8 mouse cellular contexts compared by ENCODE assay signal in the genomic region with DNA sequence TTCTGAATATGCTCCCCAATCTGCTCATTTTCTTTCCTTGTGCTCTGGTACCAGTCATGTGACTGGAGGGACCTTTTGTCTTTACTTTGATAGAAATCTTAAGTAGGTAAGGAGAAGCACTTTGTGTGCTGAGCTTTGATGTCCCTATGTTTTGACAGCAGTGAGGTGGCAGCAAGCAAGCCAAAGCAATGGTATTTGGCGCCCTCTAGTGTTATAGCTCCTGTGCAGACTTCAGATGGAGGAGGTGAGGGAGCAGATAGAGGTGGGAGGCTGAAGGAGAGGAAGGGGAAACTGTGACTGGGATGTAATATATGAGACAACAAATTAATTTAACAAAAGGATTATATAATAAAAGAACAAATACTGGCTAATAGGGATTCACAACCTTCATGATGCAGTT. TPM values are rescaled to one million over a fixed set of nuclear protein-coding genes. Genes with fewer than 3 reads are reported as not detected.
A peak's percentile ranks its signal among the peaks of the same experiment; 100 is the strongest.
DNase-seq lines count a peak whose midpoint lies in the region; ATAC-seq lines count a peak whose summit lies in the region.

No protein-coding gene starts in this region.

- H3K4me2 ChIP-seq in midbrain, embryonic 15.5 days, result no peak overlapping the region
- no peak overlapping the region for H3K4me2 ChIP-seq in intestine, embryonic 16.5 days (ENCODE audit: low read depth, low read length)
- no peak overlapping the region for H3K4me2 ChIP-seq in midbrain, embryonic 13.5 days (replicated peaks)

- no peaks in the 10 kb centered on the region for H3K9me3 ChIP-seq in midbrain, embryonic 10.5 days (replicated peaks)
- no peaks in the 10 kb centered on the region for H3K9me3 ChIP-seq in midbrain, embryonic 15.5 days
- no peaks in the 10 kb centered on the region for H3K9me3 ChIP-seq in intestine, embryonic 16.5 days (ENCODE audit: control insufficient read depth, low read length)
- H3K9me3 ChIP-seq in midbrain, embryonic 13.5 days, result no peaks in the 10 kb centered on the region

- no peak overlapping the region for H3K27ac ChIP-seq in midbrain, embryonic 10.5 days (replicated peaks)
- H3K27ac ChIP-seq in midbrain, embryonic 15.5 days, result no peak overlapping the region
- H3K27ac ChIP-seq in intestine, embryonic 16.5 days (ENCODE audit: low read length), result no peak overlapping the region
- H3K27ac ChIP-seq in midbrain, embryonic 13.5 days, result no peak overlapping the region

- 0% methylated on average over 1 of the region's 1 CpGs for whole genome bisulfite sequencing in midbrain, embryonic 10.5 days
- WGBS in midbrain, embryonic 15.5 days, result 0% methylated on average over 1 of the region's 1 CpGs
- WGBS in intestine, embryonic 16.5 days, result 0% methylated on average over 1 of the region's 1 CpGs
- 0% methylated on average over 1 of the region's 1 CpGs for WGBS in midbrain, embryonic 13.5 days

- H3K9ac ChIP-seq in midbrain, embryonic 15.5 days, result no peak overlapping the region
- H3K9ac ChIP-seq in intestine, embryonic 16.5 days (ENCODE audit: low read depth, low read length), result no peak overlapping the region
- no peak overlapping the region for H3K9ac ChIP-seq in midbrain, embryonic 13.5 days (replicated peaks)

- DNase-seq in midbrain, embryonic 10.5 days (ENCODE audit: low spot score), result peak; percentile 67
- peak; percentile 89 for DNase-seq in cerebellum, postnatal 14 days
- peak; percentile 90 for DNase-seq in gastrocnemius, adult 18-20 months (ENCODE audit: low spot score)
- peak; percentile 74 to 78 for DNase-seq in left cerebral cortex, postnatal 10 days (ENCODE audit: extremely low spot score in 1 of 2, low spot score in 2 of 2)
- peak; percentile 34 to 66 for DNase-seq in spleen, postnatal 14 days (ENCODE audit: low spot score in 2 of 2)

- no peak for ATAC-seq in midbrain, embryonic 15.5 days (replicated peaks)
- ATAC-seq in intestine, embryonic 16.5 days, result peak; percentile 69; the same call in 1 of the 2 replicates
- peak; percentile 62 for ATAC-seq in midbrain, embryonic 13.5 days

- no peaks in the 10 kb centered on the region for H3K4me1 ChIP-seq in midbrain, embryonic 10.5 days
- H3K4me1 ChIP-seq in midbrain, embryonic 15.5 days, result no peaks in the 10 kb centered on the region
- no peaks in the 10 kb centered on the region for H3K4me1 ChIP-seq in intestine, embryonic 16.5 days (ENCODE audit: control insufficient read depth, insufficient read depth, low read length)
- H3K4me1 ChIP-seq in midbrain, embryonic 13.5 days (replicated peaks), result no peaks in the 10 kb centered on the region

- H3K4me3 ChIP-seq in midbrain, embryonic 10.5 days, result no peak overlapping the region
- H3K4me3 ChIP-seq in midbrain, embryonic 15.5 days, result no peak overlapping the region
- no peak overlapping the region for H3K4me3 ChIP-seq in intestine, embryonic 16.5 days (ENCODE audit: low read length)
- no peak overlapping the region for H3K4me3 ChIP-seq in midbrain, embryonic 13.5 days (replicated peaks)

- intact Hi-C loops in left cerebral cortex, postnatal 10 days (cut with DNase I), result loop anchor here (2.0 to 10.0 kb wide), 2 partner anchors 139 to 209 kb away; no protein-coding TSS in a partner anchor

- H3K36me3 ChIP-seq in midbrain, embryonic 10.5 days, result no peaks in the 10 kb centered on the region
- no peaks in the 10 kb centered on the region for H3K36me3 ChIP-seq in midbrain, embryonic 15.5 days (replicated peaks)
- no peaks in the 10 kb centered on the region for H3K36me3 ChIP-seq in intestine, embryonic 16.5 days (ENCODE audit: control insufficient read depth, insufficient read depth, low read length)
- no peaks in the 10 kb centered on the region for H3K36me3 ChIP-seq in midbrain, embryonic 13.5 days

- H3K27me3 ChIP-seq in midbrain, embryonic 10.5 days (ENCODE audit: low read depth, poor library complexity, severe bottlenecking), result no peaks in the 10 kb centered on the region
- H3K27me3 ChIP-seq in midbrain, embryonic 15.5 days (replicated peaks), result no peaks in the 10 kb centered on the region
- H3K27me3 ChIP-seq in intestine, embryonic 16.5 days (replicated peaks; ENCODE audit: control insufficient read depth, insufficient read depth, low read length), result no peaks in the 10 kb centered on the region
- no peaks in the 10 kb centered on the region for H3K27me3 ChIP-seq in midbrain, embryonic 13.5 days

RNA-seq across cellular contexts. Expression of a gene that starts 30.9 kb away (rescaled TPM):
- polyA plus RNA-seq in midbrain, embryonic 10.5 days (2016; fragmentation: Nextera tagmentation; extraction: Ambion mirVana), result 7.8 and 8.2 TPM in 2 replicates
- 10.8 and 12.3 TPM in 2 replicates for polyA plus RNA-seq in midbrain, embryonic 15.5 days (2015; fragmentation: Nextera tagmentation; extraction: Ambion mirVana)
- total RNA-seq in gastrocnemius, adult 18-20 months (2021), result 10 to 100 TPM; 16.4 to 23.6 TPM
- polyA plus RNA-seq in intestine, embryonic 16.5 days (2015; fragmentation: Nextera tagmentation; extraction: Ambion mirVana), result 5.4 and 5.9 TPM in 2 replicates
- total RNA-seq in left cerebral cortex, postnatal 10 days (2021), result 10 to 100 TPM; 32.7 to 33.6 TPM
- polyA plus RNA-seq in midbrain, embryonic 13.5 days (2015; fragmentation: Nextera tagmentation; extraction: Ambion mirVana), result 13.3 TPM in 2 replicates
